Mouse (Mus musculus) B cell, adult 2 months (primary cell): ENCODE measurements around the gene Snx29.

Source experiments
- DNase-seq, 2 experiments: peaks; one replicate each; pipeline ENCODE4 v3.0.0; 2022

The Snx29 gene

DNA sequence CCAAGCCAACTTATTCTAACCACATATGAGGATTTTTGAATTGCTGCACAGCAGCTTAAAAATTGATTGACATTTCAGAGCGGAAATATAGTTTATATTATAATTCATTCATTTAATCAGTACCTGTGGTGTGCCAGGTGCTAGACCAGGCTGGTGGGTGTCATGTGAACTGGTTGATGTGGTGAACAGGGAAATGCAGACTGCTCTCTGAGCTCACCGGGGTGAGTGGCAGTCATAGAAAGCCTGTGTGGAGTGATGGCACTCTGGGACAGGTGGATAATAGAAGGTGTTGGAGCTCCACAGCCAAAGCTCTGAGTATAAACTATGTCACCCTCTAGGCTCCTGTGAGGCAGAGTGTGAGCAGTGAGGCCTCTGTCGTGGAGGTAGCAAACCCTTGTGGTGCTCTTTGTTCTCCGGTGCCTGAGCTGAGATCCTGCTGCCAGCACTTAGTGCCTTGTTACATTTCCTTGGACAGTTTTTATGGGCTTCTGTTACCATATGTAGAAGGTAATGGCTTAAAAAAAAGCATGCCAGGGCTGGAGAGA is 324.1 kb downstream of the Snx29 start:
- DNase-seq = no peak

GRCm38 (mm10) chr16:11648169-11648688 is 325.5 kb downstream of the Snx29 start:
- no peak for DNase-seq

DNA sequence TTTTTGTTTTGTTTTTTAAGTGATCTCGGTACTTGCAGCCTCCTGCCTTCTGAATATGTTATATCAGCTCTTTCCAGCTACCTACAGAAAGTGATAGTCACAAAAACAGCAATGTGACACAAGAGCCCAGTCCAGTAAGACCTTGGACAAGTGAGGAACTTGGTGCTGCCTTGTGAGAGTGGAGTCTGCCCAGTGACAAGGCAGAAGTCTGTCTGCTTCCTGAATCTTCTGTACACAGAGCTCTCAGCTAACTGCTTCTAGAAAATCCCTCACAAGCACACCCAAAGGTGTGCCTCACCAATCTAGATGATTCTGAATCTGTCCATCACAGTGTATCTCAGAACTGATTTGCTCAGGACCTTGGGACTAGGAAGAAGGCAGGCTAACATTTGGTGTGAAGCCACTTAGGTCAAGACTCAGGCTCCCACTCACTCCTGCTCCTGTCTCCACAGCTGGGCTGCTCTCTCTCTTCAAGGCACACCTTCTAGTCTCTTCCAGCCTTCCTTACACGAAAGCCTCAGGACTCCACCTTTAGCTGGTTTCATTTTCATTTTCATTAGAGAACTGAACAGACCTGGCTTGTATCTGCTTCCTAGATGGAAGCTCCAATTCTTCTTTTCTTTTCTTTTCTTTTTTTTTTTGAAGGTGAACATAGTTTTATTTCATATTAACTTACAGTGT is 330.1 kb downstream of the Snx29 start:
- no peak for DNase-seq

DNA sequence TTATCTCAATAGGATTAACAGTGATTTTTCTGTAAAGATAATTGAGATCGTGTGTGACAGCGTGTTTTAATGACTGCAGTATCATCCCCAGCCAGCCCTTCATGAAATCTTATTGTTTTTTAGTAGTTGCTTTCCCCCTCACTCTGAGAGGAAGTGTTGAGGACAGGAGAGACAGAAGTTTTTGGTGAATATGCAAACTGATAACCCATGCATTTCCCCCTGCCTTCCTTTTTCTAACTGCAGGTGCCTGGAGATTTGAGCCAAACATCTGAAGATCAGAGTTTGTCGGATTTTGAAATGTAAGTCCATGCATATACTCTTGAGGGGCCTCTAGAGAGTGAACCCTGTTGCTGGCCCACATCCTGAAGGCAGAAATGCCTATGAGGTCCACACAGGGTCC is 333.2 kb downstream of the Snx29 start:
- DNase-seq = peak in 1 of 2 experiments; percentile 24

- no peak for DNase-seq
Measured at GRCm38 (mm10) chr16:11657111-11657510, 334.4 kb downstream of the Snx29 start.

DNA sequence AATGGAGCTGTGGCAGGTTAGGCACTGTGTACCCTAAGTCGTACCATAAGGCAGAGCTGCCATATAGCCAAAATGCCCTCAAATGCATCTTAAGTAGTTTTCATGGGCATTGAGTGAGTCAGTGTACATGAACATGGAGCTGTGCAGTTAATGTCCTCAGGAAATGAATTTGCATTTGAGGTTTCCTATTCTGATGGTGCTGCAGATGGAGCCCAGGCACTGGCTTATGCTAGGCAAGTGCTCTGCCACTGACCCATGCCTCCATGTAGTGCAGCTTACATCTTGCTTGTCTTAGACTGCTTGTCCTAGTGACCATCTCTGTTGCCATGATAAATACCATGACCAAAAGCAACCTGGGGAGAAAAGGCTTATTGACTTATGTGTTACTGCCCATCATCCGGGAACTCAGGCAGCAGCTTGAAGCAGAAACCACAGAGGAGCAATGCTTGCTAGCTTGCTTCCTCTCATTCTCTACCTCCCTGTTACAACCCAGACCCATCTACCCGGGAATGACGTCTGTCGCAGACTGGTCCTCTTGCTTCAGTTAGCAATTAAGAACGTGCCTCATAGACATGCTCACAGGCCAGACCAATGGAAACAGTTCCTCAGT is 336.5 kb downstream of the Snx29 start:
- DNase-seq = peak; percentile 49 to 50

DNA sequence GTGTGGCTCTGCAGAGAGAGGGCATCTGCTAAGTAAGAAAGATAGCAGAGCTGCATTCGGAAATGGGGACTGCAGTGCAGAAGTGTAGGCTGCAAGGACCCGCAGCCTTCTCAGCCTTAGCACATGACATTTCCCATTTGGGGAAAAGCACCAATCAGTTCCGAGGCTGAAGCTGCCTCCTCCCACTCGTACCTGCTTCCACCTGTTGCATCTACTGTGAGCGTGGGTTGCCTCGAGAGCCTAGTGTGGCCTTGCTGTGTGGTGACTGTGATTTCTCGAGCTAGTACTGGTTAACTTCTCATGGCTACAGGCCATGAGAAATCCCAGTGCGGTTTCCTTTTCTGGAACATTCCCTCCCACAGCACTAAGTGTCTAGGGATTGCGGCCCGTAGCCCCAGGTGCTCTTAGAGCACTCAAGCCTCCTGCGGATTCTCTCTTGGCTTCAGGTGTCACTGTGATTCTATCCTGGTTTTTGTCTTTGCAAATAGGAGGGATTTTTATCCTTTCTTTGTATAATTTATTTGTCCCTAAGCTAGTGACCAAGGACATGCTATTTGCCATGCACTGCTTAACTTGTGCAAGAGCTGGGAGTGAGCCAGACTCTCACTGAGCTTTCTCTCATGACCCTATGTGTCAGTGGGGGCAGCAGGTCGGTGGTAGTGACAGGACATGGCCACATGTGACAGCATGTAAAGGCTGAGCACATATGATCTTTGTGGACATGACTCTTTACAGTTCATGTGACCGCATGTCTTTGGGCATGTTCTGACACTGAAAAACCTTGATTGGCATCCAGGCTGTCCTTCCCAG is 342.4 kb downstream of the Snx29 start:
- DNase-seq = no peak

- DNase-seq = no peak
Measured at GRCm38 (mm10) chr16:11665869-11666268, 343.2 kb downstream of the Snx29 start.

DNA sequence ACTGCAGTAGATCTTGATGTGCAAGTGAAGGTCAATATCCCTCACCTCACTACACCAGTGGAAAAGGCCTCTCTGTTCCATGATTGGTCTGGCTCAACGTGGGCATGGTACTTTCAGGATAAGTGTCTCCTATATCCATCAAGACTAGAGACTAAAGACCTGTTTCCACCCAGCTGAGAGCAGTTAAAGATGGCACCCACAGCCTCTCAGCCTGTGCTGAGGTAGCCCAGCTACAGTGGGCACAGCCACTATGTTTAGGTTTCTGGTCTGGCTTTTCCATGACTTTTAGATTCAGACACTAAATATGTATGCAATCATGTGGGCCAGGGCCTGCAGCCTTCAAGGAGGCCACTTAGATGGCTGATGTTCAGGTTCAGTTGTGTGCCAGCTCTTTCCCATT is 345.7 kb downstream of the Snx29 start:
- no peak for DNase-seq

GRCm38 (mm10) chr16:11668878-11669277 is 346.2 kb downstream of the Snx29 start:
- DNase-seq = no peak

- DNase-seq = peak; percentile 47 to 55
Measured at GRCm38 (mm10) chr16:11670251-11670970, 347.7 kb downstream of the Snx29 start.

DNA sequence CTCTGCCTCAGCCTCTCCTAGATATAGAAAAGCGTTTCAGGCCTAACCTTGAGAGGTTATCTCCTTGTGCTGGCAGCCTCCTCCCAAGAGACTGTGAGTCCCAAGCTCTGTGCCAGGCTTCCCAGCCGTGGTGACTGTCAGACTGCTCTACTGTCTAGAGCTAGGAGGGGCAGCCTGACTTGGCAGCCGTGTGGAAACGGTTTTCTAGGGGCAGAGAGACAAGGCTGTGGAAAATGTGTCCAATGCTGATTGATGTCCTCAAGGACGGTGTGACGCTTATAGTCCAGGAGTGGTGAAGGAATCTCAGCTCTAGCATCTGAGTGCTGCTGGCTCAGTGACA is 348.2 kb downstream of the Snx29 start:
- no peak for DNase-seq

DNA sequence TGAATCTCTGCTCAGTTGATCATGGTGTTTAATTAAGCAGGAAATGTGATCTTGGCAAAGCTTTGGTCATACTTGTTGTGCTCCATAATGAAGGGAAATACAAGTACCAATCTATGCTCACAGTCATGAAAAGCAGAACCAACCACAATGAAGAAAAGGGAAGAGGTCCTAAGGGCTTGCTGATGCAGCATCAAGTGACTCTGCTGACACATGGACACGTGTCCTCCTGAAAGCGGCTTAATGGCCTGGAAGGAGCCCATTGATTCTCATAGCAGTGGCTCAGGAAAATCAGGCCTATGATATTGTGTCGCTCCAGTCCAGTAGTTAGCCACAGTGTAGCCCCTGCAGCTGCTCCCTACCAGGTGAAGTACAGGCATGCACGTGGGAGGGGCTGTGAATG is 353.3 kb downstream of the Snx29 start:
- peak in 1 of 2 experiments; percentile 33 for DNase-seq

GRCm38 (mm10) chr16:11685264-11685663 is 362.6 kb downstream of the Snx29 start:
- peak; percentile 19 to 20 for DNase-seq

- DNase-seq = peak in 1 of 2 experiments; percentile 13
Measured at GRCm38 (mm10) chr16:11685735-11686340, 363.1 kb downstream of the Snx29 start.

DNA sequence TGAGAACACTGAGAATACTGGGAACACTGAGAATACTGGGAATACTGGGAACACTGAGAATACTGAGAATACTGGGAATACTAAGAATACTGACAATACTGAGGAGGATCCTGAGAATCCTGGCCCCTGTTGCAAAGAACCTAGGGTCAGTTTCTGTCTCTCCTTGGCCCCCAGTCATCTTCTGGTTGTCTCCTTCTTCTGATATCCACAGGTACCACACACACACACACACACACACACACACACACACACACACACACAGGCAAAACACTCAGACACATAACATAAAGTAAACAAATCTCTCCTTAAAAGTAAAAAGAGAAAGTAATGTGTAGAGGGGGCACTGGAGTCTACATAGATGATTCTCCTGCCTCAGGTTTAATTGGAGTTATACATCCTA is 365.1 kb downstream of the Snx29 start:
- peak; percentile 48 to 65 for DNase-seq

DNA sequence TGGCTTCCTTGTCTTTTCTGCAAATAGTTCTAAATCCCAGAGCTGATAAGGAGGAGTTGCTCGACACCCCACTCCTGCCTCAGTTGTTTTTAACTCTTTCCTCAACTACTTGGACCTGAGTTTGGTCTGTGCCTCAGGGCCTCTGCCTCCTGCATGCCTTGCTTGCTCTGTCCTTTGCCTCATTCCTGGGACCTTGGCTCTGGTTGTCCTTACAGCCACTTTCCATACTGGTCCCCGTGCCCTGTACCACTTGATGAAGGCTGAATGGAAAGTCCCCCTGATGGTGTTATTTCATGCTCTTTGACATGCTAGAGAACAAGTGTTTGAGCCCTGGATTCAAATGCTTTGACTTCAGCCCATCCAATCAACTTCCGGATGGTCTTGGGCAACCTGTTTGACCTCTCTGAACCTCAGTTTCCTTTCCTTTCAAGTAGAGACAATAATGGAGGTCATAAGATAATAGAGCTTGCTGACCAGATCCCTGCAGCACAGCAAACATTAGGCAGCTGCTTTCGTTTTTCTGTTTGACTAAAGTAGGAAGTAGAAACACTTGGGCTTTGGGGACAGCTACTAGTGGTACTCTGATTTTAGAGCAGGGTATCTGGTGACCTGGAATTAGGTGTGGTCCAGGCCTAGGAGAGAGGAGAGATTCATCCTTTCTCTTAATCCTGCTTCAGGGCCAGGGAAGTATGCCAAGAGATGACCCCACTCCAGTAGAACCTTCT is 365.7 kb downstream of the Snx29 start:
- DNase-seq = peak; percentile 17

GRCm38 (mm10) chr16:11690097-11690496 is 367.4 kb downstream of the Snx29 start:
- no peak for DNase-seq

GRCm38 (mm10) chr16:11690756-11691155 is 368.0 kb downstream of the Snx29 start:
- no peak for DNase-seq

DNA sequence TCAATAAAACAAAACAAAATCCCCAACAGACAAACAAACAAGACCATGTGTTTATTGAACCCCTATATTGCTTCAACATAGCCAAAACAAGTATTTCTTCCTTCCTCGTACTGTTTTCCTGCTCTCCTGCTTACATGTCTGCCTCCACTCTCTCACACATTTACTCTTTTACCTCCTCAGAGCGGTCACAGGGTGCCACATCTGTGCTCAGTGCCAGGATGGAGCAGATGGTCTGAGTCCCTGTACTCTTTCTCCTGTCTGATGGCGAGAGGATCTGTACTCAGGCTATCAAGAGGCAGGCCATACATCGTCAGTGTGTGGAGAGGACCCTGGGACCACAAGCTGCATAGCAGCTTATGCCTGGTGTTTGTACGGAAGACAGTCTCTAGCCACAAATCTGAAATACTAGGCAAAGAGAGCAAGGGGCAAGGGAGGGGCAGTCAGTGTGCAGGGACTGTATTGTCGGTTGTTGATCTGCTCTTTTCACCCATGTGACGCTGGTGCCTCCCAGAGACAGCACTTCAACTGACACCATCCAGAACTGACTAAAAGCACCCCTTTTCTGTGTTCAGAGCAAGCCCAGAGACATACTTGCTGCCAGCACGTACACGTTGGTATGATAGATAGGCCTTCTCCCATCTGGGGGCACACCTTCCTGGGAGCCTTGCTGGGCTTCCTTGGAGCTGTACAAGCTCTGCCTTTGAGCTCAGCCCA is 368.9 kb downstream of the Snx29 start:
- DNase-seq = no peak

DNA sequence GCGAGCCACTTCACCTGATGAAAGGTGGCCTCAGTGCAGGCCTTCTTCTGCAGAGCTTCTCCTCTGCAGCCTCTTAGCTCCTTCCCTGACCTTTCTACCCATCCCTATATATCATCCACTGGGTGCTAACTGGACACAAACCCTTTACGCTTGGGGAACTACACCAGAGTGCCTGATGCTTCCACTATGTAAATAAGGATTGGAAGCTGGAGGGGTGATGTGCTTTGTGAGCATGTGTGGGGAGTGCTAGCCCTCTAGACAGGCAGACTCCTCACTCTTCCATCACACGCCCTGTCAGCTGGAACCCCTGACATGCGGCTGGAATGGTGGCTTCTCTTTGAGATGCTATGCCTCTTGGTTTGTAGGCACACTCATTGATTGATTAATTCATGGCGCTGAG is 370.0 kb downstream of the Snx29 start:
- no peak for DNase-seq
